Mouse (Mus musculus) MEL (cell line): ENCODE measurements at regions not wholly inside any gene's neighbourhood (a gene's known extent, or its start where the extent isn't known, plus 50 kb on each side); places are given as distances from the start of the nearest gene placed in this dataset.

ENCODE experiments used
- DNase-seq: peaks from one replicate; pipeline ENCODE4 v3.0.0; 2011; ENCODE audit warnings: low read depth, low spot score
- H3K27ac ChIP-seq: 2 replicates; pipeline ENCODE4 v1.5.1; 2012; ENCODE audit warnings: low read depth, mild to moderate bottlenecking, control low read depth, low read length, moderate library complexity; ENCODE audit not compliant: control insufficient read depth
- H3K27me3 ChIP-seq, 2 experiments: fragments of 150-350 bp in 1 of 2; sonication (generic) in 1 of 2; 2 replicates each; pipeline ENCODE4 v1.6.1; 2012; ENCODE audit warnings: low read length in 2 of 2, mild to moderate bottlenecking in 2 of 2, improper control_type of control experiment in 1 of 2, moderate library complexity in 1 of 2; ENCODE audit not compliant: insufficient read depth in 2 of 2, control insufficient read depth in 1 of 2
- H3K36me3 ChIP-seq, 2 experiments: 2 replicates each; pipeline ENCODE4 v1.6.1; 2012 to 2014; ENCODE audit warnings: low read length in 2 of 2, improper control_type of control experiment in 1 of 2, inconsistent platforms in 1 of 2, mild to moderate bottlenecking in 1 of 2; ENCODE audit not compliant: insufficient read depth in 2 of 2, control insufficient read depth in 1 of 2
- H3K4me1 ChIP-seq, 2 experiments: fragments of 150-350 bp in 1 of 2; sonication (generic) in 1 of 2; 2 replicates each; pipeline ENCODE4 v1.6.1; 2012; ENCODE audit warnings: low read length in 2 of 2, improper control_type of control experiment in 1 of 2, mild to moderate bottlenecking in 1 of 2; ENCODE audit not compliant: insufficient read depth in 2 of 2, control insufficient read depth in 1 of 2
- H3K4me3 ChIP-seq, 2 experiments: fragments of 150-350 bp in 1 of 2; sonication (generic) in 1 of 2; 2 replicates each; pipeline ENCODE4 v1.5.1; 2012; ENCODE audit warnings: low read depth in 2 of 2, low read length in 2 of 2, mild to moderate bottlenecking in 2 of 2, moderate library complexity in 2 of 2, control low read depth in 1 of 2, improper control_type of control experiment in 1 of 2; ENCODE audit not compliant: control insufficient read depth in 1 of 2, insufficient read depth in 1 of 2
- H3K79me2 ChIP-seq: 2 replicates; pipeline ENCODE4 v1.6.1; 2012; ENCODE audit warnings: mild to moderate bottlenecking, low read length, moderate library complexity; ENCODE audit not compliant: control insufficient read depth, poor library complexity, insufficient read depth
- H3K9ac ChIP-seq: 2 replicates; pipeline ENCODE4 v1.6.1; 2012; ENCODE audit warnings: low read depth, mild to moderate bottlenecking, control low read depth, low read length, moderate library complexity; ENCODE audit not compliant: control insufficient read depth, poor library complexity, severe bottlenecking
- H3K9me3 ChIP-seq: fragments of 150-350 bp; sonication (generic); replicated peaks from 2 replicates; pipeline ENCODE4 v1.6.1; 2012; ENCODE audit warnings: mild to moderate bottlenecking, low read length, improper control_type of control experiment, moderate library complexity; ENCODE audit not compliant: insufficient read depth
- CTCF ChIP-seq, 3 experiments: IDR thresholded peaks in 2 of 3; conservative IDR thresholded peaks in 1 of 3; 2 replicates each; pipeline ENCODE4 v1.5.1; 2011 to 2012; ENCODE audit warnings: low read length in 3 of 3, low read depth in 2 of 3, mild to moderate bottlenecking in 2 of 3, improper control_type of control experiment in 1 of 3, inconsistent platforms in 1 of 3, mixed read lengths in 1 of 3, moderate library complexity in 1 of 3; ENCODE audit not compliant: control insufficient read depth in 1 of 3, insufficient read depth in 1 of 3, poor library complexity in 1 of 3, severe bottlenecking in 1 of 3
- E2F4 ChIP-seq: IDR thresholded peaks from 2 replicates; pipeline ENCODE4 v1.6.1; 2011; ENCODE audit warnings: low read depth, low read length, improper control_type of control experiment, borderline replicate concordance
- ELF1 ChIP-seq: IDR thresholded peaks from 2 replicates; pipeline ENCODE4 v1.6.1; 2014; ENCODE audit warnings: low read depth, mild to moderate bottlenecking, inconsistent platforms, low read length, improper control_type of control experiment, moderate library complexity
- ETS1 ChIP-seq: IDR thresholded peaks from 2 replicates; pipeline ENCODE4 v1.6.1; 2012; ENCODE audit warnings: low read depth, mild to moderate bottlenecking, inconsistent platforms, low read length, improper control_type of control experiment, moderate library complexity
- GABPA ChIP-seq: IDR thresholded peaks from 2 replicates; pipeline ENCODE4 v1.6.1; 2012; ENCODE audit warnings: low read depth, mild to moderate bottlenecking, inconsistent platforms, low read length, improper control_type of control experiment, moderate library complexity
- JUND ChIP-seq: IDR thresholded peaks from 2 replicates; pipeline ENCODE4 v1.6.1; 2011; ENCODE audit warnings: low read depth, mild to moderate bottlenecking, improper control_type of control experiment, low read length
- KAT2A ChIP-seq: conservative IDR thresholded peaks from 2 replicates; pipeline ENCODE4 v1.6.1; 2012; ENCODE audit warnings: low read depth, low read length, improper control_type of control experiment, inconsistent platforms
- MAFK ChIP-seq: IDR thresholded peaks from 2 replicates; pipeline ENCODE4 v1.6.1; 2011; ENCODE audit warnings: low read depth, mild to moderate bottlenecking, low read length, improper control_type of control experiment, borderline replicate concordance
- MAZ ChIP-seq: IDR thresholded peaks from 2 replicates; pipeline ENCODE4 v1.6.1; 2012; ENCODE audit warnings: low read depth, mild to moderate bottlenecking, inconsistent platforms, low read length, improper control_type of control experiment
- NELFE ChIP-seq: IDR thresholded peaks from 2 replicates; pipeline ENCODE4 v1.6.1; 2011; ENCODE audit warnings: low read depth, low read length, improper control_type of control experiment
- POLR2A ChIP-seq, 2 experiments: IDR thresholded peaks; 2 replicates each; pipeline ENCODE4 v1.6.1; 2011 to 2012; ENCODE audit warnings: low read length in 2 of 2, mild to moderate bottlenecking in 2 of 2, control low read depth in 1 of 2, improper control_type of control experiment in 1 of 2, low read depth in 1 of 2, moderate library complexity in 1 of 2; ENCODE audit not compliant: control insufficient read depth in 1 of 2, insufficient read depth in 1 of 2, poor library complexity in 1 of 2
- POLR2AphosphoS2 ChIP-seq: IDR thresholded peaks from 2 replicates; pipeline ENCODE4 v1.6.1; 2011; ENCODE audit warnings: low read length, improper control_type of control experiment
- RAD21 ChIP-seq: IDR thresholded peaks from 2 replicates; pipeline ENCODE4 v1.6.1; 2011; ENCODE audit warnings: mild to moderate bottlenecking, low read depth, low read length, improper control_type of control experiment
- RCOR1 ChIP-seq: IDR thresholded peaks from 2 replicates; pipeline ENCODE4 v1.6.1; 2012; ENCODE audit warnings: low read depth, mild to moderate bottlenecking, inconsistent platforms, low read length, improper control_type of control experiment
- TAL1 ChIP-seq: IDR thresholded peaks from 2 replicates; pipeline ENCODE4 v1.6.1; 2012; ENCODE audit warnings: mild to moderate bottlenecking, inconsistent platforms, low read length, moderate library complexity, mixed read lengths
- ZKSCAN1 ChIP-seq: IDR thresholded peaks from 2 replicates; pipeline ENCODE4 v1.6.1; 2012; ENCODE audit warnings: low read depth, mild to moderate bottlenecking, inconsistent platforms, low read length, improper control_type of control experiment, moderate library complexity
- ZMIZ1 ChIP-seq: IDR thresholded peaks from 2 replicates; pipeline ENCODE4 v1.6.1; 2012; ENCODE audit warnings: low read depth, mild to moderate bottlenecking, inconsistent platforms, low read length, improper control_type of control experiment, moderate library complexity
- ZNF384 ChIP-seq: IDR thresholded peaks from 2 replicates; pipeline ENCODE4 v1.6.1; 2012; ENCODE audit warnings: low read depth, mild to moderate bottlenecking, inconsistent platforms, low read length, improper control_type of control experiment

DNA sequence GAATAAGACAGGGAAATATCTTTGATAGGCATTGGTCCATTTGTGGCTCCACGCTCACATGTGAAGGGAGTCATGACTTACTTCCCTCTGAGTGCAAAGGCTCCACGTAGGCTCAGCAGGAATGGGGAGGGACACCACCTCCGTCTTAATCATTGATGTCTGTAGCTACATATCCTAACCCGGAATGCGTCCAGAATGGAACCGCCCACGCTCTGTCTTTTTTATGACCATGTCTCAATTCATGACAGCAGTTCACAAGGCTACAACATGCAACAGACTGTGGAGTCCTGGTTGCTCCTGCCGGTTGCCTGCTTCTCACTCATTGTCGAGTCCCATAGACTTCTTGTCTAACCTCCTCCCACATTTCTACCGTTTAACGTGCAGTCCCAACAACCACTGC lies 104.1 kb upstream of the Oxgr1 start:
- Histone ChIP-seq H3K4me1 (no peaks in the 10 kb centered on the region), H3K9me3 (no peaks in the 10 kb centered on the region), H3K79me2 (no peaks in the 10 kb centered on the region), H3K4me3 (no peak overlapping the region), H3K27ac (no peak overlapping the region), H3K9ac (no peak overlapping the region), H3K36me3 (no peaks in the 10 kb centered on the region), H3K27me3 (no peaks in the 10 kb centered on the region)
- DNase-seq: no peak
- TF ChIP-seq MAZ: no peak
- TF ChIP-seq ZNF384: no peak
- no peak for TF ChIP-seq ELF1
- no peak for TF ChIP-seq POLR2A (IDR thresholded peaks at IDR 0.05; ENCODE audit: control insufficient read depth in 1 of 2, insufficient read depth in 1 of 2, low read depth in 1 of 2, low read length in 2 of 2, poor library complexity in 1 of 2)
- TF ChIP-seq GABPA: no peak
- TF ChIP-seq MAFK: no peak
- TF ChIP-seq POLR2AphosphoS2: no peak
- TF ChIP-seq JUND: no peak
- no peak for TF ChIP-seq RCOR1
- no peak for TF ChIP-seq ZKSCAN1
- no peak for TF ChIP-seq CTCF (IDR thresholded peaks at IDR 0.05 in 2 of 3, conservative IDR thresholded peaks at IDR 0.05 in 1 of 3; ENCODE audit: control insufficient read depth in 1 of 3, insufficient read depth in 1 of 3, low read depth in 2 of 3, low read length in 3 of 3, poor library complexity in 1 of 3, severe bottlenecking in 1 of 3)
- no peak for TF ChIP-seq ETS1

DNA sequence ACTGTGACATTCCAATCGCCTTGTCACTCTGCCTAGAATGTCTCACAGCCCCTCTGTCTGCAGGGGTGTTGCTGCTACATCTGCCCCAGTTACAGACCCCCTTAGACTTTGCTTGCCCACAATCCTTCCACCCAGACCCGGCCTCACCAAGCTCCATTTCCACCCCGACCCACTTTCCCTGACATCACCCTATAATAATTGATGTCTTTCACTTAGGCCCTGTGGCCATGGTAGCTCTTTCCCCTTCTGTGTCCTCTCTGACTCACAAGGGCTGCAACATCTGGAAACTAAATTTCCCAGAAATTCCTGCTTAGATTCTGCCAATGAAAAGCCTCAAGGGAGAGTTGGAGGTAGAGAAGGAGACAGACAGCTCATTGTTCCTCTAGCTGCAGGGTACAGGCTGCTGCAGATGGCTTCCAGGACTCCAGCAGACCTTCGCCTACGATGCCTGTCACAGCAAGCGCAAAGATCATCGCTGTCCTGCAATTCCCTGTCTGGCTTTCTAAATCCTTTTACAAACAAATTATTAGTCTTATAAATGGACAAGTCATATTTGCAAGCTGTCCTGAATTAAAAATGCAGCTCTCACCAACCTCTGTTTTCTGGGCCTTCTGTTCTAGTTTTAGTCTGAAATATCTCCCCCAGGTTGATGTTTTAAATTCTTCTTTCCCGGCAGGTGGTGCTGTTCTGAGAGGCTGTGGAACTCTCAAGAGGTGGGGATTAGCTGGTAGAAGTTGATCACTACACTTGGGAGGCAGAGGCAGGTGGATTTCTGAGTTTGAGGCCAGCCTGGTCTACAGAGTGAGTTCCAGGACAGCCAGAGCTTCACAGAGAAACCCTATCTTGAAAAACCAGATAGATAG lies 104.9 kb upstream of the Oxgr1 start:
- H3K4me3 ChIP-seq: no peak overlapping the region
- H3K27me3 ChIP-seq: no peaks in the 10 kb centered on the region
- no peak for TF ChIP-seq ZKSCAN1
- TF ChIP-seq MAFK: no peak
- no peak for TF ChIP-seq TAL1
- TF ChIP-seq NELFE: no peak
- no peak for TF ChIP-seq KAT2A
- no peak for TF ChIP-seq RAD21
- no peak for TF ChIP-seq E2F4
- no peak for TF ChIP-seq ZMIZ1
- no peaks in the 10 kb centered on the region for H3K9me3 ChIP-seq
- no peak overlapping the region for H3K9ac ChIP-seq
- H3K4me1 ChIP-seq: no peaks in the 10 kb centered on the region
- DNase-seq: no peak
- no peaks in the 10 kb centered on the region for H3K36me3 ChIP-seq
- no peak overlapping the region for H3K27ac ChIP-seq
- no peaks in the 10 kb centered on the region for H3K79me2 ChIP-seq
